Mouse (Mus musculus) lung, postnatal 10 days (tissue): ENCODE results near the gene Kcnmb2.

ENCODE experiments used
- DNase-seq: peaks from one replicate; pipeline ENCODE4 v3.0.0; 2021

Kcnmb2 gene

GRCm38 (mm10) chr3:32020981-32021380 is 118.7 kb downstream of the Kcnmb2 start:
- no peak for DNase-seq

- DNase-seq, result no peak
Measured at GRCm38 (mm10) chr3:32029375-32030050, 127.2 kb downstream of the Kcnmb2 start.

- DNase-seq, result no peak
Measured at GRCm38 (mm10) chr3:32032381-32032780, 130.1 kb downstream of the Kcnmb2 start.

GRCm38 (mm10) chr3:32043814-32044213 is 141.5 kb downstream of the Kcnmb2 start:
- DNase-seq, result no peak

GRCm38 (mm10) chr3:32048777-32049176 is 146.5 kb downstream of the Kcnmb2 start:
- no peak for DNase-seq

- DNase-seq, result no peak
Measured at GRCm38 (mm10) chr3:32052596-32052995, 150.3 kb downstream of the Kcnmb2 start.

- DNase-seq, result no peak
Measured at GRCm38 (mm10) chr3:32053610-32054241, 151.4 kb downstream of the Kcnmb2 start.

- DNase-seq, result no peak
Measured at GRCm38 (mm10) chr3:32059888-32060656, 157.8 kb downstream of the Kcnmb2 start.

- no peak for DNase-seq
Measured at GRCm38 (mm10) chr3:32062685-32063084, 160.4 kb downstream of the Kcnmb2 start.

GRCm38 (mm10) chr3:32063312-32063711 is 161.0 kb downstream of the Kcnmb2 start:
- no peak for DNase-seq

GRCm38 (mm10) chr3:32067004-32067935 is 165.0 kb downstream of the Kcnmb2 start:
- DNase-seq, result peak; percentile 3

- no peak for DNase-seq
Measured at GRCm38 (mm10) chr3:32073881-32074280, 171.6 kb downstream of the Kcnmb2 start.

GRCm38 (mm10) chr3:32088762-32089161 is 186.5 kb downstream of the Kcnmb2 start:
- DNase-seq, result no peak

GRCm38 (mm10) chr3:32101391-32101790 is 199.1 kb downstream of the Kcnmb2 start:
- DNase-seq, result no peak

- no peak for DNase-seq
Measured at GRCm38 (mm10) chr3:32119851-32120250, 217.5 kb downstream of the Kcnmb2 start.

- DNase-seq, result no peak
Measured at GRCm38 (mm10) chr3:32121731-32122130, 219.4 kb downstream of the Kcnmb2 start.

- DNase-seq, result no peak
Measured at GRCm38 (mm10) chr3:32125431-32125830, 223.1 kb downstream of the Kcnmb2 start.

- DNase-seq, result no peak
Measured at GRCm38 (mm10) chr3:32128391-32128790, 226.1 kb downstream of the Kcnmb2 start.

GRCm38 (mm10) chr3:32130696-32131095 is 228.4 kb downstream of the Kcnmb2 start:
- DNase-seq, result peak; percentile 29

GRCm38 (mm10) chr3:32132395-32133004 is 230.2 kb downstream of the Kcnmb2 start:
- no peak for DNase-seq

GRCm38 (mm10) chr3:32144194-32144593 is 241.9 kb downstream of the Kcnmb2 start:
- DNase-seq, result no peak

GRCm38 (mm10) chr3:32144655-32145054 is 242.3 kb downstream of the Kcnmb2 start:
- no peak for DNase-seq
